Mouse (Mus musculus) mature B cell (primary cell): ENCODE data around the gene Bank1.
"Not testable (repeated sequence)": the region's sequence is repeated elsewhere in the genome, so short reads cannot be mapped to it uniquely, and the experiment has no call there.

Experiments
- in situ Hi-C: fragments of 300-500 bp; cut with MboI; formaldehyde crosslinking; loops from 2 replicates; pipeline ENCODE4 v1.14.3; 2019

The Bank1 gene

DNA sequence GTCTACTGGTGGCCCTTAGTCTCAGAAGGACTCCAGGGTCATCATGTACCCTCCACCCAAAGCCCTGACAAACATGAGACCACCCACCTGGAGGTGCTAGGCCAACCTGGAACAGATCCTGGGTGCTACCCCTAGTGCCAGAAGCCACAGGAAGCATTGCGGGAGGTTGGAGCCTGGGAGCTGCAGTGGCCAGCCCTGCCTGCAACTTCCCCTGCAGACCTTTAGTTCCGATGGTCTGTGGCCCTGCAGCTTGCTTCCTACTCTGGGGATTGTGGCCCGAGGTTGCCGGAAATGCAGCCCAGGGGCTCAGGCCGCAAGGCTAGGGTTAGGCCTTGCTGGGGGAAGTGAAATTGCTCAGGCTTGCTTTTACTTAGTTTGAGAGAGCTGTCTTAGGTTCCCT lies at the start of gene Bank1:
Gene Bank1, minus strand, starts transcription at position 284 of the 400 bp plus-strand sequence.
- in situ Hi-C loops, result no loop called here

DNA sequence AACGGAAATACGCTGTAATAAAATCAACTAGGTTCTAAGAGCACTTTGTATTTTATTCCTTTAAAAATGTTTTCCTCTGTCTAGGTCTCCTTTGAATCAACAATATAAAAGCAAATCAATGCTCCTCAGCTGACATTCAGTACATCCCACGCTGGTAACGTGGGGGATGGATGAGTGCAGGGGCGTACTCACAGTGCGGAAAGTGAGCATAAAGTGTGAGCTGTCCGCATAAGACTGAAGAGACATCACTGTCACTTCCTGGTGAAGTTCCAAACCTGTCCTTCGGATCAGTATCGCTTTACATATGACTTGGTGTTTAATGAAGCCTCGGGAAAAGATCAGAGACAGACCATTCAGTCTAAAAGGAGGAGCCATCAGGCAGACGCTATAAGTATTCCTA lies 44.0 kb upstream of the Bank1 start:
- in situ Hi-C loops, result no loop called here

DNA sequence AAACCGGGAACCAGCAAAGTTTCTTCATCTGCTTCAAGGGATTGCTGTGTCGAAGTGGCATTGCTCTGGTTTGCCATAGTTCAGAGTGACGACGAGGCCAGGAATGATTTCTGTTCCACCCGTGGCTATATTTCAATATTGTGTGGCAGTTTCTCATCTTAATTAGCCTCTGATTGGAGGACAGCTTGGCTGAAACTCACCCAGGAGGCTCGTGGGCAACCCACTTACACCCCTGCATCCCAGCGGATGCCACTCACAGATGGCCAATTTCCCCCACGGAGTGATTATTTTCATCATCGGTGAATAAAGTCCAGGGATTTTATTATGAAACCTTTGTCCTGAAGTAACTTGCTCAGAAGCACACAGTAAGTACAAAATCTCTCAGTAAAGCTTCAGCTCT lies 43.6 kb upstream of the Bank1 start:
- in situ Hi-C loops, result no loop called here

DNA sequence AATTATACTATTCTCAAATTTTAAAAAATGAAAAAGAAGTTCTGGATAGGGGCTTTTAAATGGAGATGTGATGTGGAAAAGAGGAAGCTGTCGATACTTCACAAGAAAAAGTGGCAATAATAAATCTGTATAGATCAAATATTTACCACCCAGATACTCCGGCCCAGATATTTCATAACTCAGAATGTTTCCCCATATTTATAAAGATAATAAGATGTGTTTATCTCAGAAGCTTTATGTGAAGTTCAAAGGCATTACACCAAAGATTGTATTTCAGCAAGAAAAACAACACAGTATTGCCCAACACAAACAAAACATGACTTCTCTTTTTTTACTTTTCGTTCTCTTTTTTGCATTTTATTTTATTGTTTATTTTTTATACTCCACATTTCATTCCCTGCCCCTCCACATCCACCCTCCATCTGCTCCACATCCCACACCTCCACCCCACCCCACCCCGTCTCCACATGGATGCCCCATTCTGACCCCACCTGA lies 42.7 kb upstream of the Bank1 start:
- in situ Hi-C loops, result no loop called here

DNA sequence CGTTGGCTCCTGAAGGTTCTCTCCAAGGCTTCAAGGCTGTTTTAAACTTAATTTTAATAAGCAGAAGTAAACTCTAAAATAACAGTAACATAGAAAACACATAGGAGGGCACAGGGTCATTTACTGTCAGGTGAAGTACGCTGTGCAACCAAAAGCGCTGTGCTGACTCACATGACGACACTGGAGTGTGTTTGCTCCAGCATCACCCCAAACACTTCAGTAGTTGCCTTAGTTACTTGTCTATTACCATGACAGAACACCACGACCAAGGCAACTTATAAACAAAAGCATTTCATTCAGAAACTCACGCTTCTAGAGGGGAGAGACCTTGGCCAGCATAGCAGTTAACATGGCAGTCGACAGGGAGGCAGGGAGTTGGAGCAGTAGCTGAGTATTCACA lies 23.8 kb upstream of the Bank1 start:
- in situ Hi-C loops, result no loop called here

DNA sequence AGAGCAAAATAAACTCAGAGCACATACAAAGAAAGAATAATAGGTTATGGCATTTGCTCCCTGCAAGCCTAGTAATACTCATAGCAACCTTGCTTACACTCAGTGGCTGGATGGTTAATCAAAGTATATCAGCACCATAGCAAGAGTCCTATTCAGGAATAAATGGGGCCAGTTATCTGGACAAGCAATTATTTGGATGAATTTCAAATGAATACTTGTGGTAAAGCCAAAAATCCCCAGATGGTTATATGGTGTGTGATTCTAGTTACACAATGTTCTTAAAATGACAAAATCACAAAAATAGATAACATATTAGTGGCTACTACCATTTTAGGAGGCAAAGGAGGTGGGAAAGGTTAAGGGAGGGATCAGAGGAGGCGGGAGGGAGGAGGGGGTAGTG lies 22.7 kb upstream of the Bank1 start:
- in situ Hi-C loops, result no loop called here

DNA sequence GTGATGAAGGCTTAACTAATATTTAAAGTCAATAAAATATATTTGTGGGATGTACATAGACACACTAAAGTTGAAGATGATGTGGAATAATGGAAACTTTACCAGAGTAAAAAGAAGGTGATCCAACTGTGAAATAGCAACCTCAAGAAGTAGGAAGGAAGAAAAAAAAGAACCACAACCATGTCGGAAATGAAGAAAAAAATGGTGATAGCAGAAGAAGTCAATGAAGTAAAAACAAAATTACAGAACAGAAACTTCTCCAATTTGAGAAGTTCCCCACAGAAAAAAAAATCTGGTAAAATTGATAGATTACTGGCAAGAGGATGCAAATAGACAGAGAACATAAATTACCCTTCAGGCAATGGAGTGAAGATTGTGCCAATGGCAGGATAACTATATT lies 21.4 kb upstream of the Bank1 start:
- in situ Hi-C loops, result no loop called here

DNA sequence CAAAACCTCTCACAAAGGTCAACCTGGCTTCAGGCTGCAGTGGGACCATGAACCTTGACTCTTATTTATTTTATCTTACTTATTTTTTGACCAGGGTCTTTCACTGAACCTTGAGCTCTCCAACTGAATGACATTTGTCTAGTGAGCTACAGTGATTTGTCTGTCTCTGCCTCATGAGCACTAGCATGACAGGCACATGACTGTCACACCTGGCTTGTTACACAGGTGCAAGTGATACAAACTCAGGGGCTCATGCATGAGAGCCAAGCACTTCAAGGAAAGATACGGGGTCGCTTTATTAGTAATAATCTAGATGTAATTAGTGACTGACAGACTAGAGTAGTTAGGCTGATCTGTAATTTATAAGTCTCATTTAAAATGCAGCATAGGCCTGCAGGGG lies 16.0 kb upstream of the Bank1 start:
- in situ Hi-C loops, result no loop called here

DNA sequence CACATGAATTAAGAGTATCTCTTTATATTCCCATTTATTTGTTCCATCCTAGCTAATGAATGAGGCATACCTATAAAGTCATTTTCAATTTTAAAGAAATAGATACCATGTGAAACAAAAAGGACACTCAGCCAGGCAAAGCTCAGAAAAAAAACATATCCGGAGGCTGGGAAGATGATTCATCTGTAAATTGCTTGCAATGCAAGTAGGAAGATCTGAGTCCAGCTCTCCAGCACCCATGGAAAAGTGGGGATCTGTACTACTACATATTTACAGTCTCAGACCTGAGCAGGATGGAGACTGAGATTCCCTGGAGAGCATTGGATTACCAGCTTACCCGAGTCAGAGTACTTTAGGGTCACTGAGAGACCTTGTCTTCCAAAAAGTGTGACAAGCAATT lies 14.0 kb upstream of the Bank1 start:
- in situ Hi-C loops, result no loop called here

DNA sequence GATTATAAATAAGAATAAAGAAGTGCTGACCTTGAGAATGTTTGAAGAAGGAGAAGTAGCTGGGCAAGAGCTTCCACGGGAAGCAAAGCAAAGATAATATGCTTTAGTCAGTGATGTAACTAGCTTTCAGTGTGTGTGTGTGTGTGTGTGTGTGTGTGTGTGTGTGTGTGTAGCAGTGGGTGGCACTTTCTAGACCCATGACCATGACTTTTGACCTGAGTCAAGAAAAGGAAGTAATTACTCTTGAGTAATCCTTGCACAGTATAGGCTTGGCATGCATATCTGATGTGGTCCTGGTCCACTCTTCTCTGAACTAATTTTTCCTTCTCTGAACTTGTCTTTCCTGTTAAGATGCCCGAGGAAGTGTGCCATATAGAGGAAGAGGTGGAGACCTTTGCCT lies 5.3 kb upstream of the Bank1 start:
- in situ Hi-C loops, result no loop called here

DNA sequence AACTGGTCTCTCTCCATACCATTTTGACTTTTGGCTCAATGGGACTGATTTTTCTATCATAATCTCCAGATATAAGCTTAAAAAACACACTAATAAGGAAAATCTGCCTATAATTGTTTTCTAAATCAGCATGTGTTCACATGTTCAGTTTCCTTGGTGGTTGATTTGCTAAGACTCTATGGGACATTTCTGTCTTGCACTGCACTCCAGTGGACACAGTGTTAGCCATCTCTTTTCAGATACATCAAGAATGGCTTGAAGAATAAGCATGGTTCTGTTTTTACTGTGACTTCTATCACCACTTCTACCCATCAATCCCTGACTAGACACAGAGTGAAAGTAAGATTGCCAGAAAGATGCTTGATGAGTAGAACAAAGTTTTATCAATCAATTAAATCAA lies 4.2 kb upstream of the Bank1 start:
- in situ Hi-C loops, result no loop called here

DNA sequence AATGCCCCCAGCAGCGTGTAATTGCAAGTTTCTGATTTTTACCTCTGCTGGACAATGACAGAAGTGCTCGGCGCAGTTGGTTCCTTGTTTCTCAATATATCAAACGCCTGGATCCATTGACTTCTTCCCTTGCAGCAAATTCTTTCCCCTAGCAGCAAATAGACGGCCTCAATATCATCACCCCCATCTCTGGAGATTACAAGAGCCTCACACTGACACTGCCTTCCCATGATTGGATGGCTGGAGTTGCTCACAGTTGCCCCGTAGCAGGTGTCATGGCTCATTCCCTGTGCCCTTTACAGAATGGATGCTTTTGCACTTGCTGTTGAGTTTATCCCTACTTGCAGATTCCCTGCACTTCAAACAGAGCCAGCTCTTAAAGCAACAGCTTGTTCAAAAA lies 3.3 kb upstream of the Bank1 start:
- in situ Hi-C loops, result no loop called here

DNA sequence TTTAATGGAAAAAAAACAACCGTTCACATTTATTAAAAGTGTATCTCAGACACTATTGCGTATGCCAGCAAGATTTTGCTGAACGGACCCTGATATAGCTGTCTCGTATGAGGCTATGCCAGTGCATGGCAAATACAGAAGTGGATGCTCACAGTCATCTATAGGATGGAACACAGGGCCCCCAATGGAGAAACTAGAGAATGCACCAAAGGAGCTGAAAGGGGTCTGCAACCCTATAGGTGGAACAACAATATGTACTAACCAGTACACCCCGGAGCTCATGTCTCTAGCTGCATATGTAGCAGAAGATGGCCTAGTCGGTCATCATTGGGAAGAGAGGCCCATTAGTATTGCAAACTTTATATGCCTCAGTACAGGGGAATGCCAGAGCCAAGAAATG lies 1.1 kb downstream of the Bank1 start:
- in situ Hi-C loops, result not testable (repeated sequence)

DNA sequence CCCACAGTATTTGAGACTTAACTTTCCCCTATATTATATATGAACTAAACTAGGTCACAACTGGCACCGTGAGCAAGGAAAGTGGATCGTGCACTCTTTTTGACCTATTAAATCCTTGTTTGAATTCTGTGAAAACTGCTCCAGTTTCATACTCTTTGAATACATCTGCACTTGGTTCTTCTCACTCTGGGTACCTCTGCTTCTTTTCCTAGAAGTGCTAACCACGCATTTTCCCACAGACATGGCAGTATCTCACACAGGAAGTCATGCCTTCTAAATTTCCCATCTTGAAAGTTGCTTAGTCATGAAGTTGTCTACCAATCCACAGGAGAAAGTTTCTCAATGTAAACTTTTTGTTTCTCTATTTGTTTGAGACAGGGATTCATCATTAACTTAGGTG lies 3.9 kb downstream of the Bank1 start:
- in situ Hi-C loops, result no loop called here

DNA sequence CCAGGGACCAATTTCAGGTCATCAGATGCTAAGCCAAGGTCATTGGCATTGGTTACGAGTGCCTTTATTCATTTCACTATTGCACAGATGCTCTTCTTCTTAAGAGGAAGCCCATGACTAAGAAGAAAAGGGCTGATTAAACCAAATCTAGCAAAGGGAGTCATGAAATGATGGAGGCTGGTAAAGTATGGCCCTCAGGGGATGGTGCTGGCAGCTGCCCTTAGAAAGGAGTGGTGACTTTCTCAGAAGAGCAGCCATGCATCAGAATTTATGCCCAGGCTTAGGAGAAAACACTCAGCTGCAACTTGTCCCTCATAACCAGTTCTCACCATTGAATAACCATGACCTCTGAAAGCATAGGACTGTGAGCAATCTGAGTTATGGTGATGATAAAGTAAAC lies 17.4 kb downstream of the Bank1 start:
- in situ Hi-C loops, result no loop called here

DNA sequence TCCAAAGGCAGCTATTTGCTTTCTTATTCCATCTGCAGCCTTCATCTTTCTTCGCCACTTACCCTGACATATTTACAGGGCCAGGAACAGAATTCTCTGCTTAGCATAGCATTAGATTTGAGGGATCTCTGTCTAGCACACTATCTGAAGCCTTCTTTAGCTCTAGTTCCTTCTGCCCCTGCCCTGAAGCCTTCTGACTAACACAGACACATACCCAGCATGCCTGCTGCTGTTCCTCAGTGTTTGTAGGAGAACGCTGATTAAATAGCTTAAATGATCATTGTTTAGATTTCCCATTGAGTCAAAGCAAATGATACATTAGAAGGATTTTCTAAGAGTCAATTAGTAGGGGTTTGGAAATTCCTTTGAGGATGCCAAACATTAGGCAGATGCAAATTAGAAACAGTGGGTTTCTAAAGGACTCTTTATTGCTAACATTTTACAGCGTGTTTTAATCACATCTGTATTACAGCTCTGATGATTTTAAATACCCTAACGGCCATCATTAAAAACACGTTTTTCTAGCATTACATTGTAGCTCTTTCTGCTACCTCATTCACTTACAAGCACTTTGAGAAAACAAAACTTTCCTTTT lies 19.2 kb downstream of the Bank1 start:
- in situ Hi-C loops, result no loop called here

DNA sequence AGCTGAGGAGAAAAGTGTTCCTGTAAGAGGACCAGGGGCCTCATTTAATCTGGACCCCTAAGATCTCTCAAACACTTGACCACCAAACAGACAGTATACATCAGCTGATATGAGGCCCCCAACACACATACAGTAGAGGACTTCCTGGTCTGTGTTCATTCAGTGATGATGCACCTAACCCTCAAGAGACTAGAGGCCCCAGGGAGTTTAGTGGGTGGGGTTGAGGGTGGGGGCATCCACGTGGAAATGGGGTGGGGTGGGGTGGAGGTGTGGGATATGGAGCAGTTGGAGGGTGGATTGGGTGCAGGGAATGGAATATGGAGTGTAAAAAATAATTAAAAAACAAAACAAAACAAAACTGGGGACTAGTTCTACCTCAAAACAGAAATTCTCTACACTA lies 23.3 kb downstream of the Bank1 start:
- in situ Hi-C loops, result no loop called here

DNA sequence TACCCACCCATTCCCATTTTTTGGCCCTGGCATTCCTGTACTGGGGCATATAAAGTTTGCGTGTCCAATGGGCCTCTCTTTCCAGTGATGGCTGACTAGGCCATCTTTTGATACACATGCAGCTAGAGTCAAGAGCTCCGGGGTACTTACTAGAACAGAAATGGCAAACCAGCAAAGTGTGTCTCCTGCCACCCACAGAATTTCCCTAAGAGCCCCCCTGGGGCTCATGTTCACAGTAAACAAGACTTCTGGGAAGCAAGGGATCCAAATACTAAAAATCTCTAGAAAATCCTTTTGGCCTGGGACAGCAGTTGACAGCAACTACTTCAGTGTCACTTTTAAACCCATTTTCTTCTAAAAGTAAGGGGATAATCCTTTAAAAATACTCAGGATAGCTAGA lies 25.1 kb downstream of the Bank1 start:
- in situ Hi-C loops, result not testable (repeated sequence)

DNA sequence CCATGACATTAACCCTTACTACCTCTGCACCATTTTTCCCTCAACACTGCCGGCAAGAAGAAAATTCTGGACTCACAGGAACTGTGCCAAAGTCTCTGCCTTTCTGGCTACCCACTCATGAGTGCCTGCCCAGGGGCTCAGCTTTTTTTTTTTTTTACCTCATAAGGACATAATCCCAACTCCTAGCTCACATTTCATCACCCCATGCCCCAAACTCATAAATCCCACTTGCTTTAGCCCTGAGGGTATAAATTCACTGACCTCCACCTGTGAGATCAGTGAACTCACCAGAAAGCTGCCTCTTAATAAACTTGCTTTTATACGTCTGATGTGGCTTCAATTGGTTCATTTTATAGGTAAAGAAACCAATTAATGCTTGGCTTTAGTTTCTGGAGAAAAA lies 28.5 kb downstream of the Bank1 start:
- in situ Hi-C loops, result no loop called here

DNA sequence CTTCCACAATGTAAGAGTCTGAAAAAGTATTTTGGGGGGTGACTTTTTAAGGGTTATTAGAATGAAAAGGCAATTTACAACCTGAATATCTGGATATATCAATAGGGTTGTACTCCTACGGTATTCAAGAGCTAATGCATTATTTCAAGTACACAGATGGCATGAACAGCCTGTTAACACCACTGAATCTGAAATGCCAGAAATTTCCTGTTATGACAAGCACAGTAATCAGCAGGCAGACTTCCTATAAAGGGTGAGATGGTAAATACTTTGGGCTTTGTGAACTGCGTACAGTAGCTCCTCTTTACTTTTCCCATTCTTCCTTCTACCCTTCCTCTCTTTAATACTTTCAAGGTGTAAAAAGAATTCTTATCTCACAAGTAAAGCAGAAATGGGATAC lies 30.6 kb downstream of the Bank1 start:
- in situ Hi-C loops, result no loop called here

DNA sequence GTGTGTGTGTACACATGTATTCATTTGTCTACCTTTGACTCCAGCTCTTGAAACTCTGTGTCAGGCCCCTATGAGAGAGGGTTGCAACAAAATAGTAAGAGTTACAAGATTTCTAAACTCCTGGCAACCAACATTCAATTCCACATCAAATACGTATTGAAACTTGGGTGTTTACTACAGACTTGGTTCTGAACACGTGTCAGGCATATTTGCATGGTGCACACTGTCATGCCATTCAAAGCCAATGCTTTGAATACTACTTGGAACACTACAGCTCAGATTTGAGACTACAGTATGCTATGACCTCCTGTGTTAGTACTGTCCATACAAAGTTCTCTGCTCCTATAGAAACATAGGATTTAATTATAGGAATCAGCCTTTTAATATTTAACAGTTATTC lies 38.0 kb downstream of the Bank1 start:
- in situ Hi-C loops, result no loop called here

DNA sequence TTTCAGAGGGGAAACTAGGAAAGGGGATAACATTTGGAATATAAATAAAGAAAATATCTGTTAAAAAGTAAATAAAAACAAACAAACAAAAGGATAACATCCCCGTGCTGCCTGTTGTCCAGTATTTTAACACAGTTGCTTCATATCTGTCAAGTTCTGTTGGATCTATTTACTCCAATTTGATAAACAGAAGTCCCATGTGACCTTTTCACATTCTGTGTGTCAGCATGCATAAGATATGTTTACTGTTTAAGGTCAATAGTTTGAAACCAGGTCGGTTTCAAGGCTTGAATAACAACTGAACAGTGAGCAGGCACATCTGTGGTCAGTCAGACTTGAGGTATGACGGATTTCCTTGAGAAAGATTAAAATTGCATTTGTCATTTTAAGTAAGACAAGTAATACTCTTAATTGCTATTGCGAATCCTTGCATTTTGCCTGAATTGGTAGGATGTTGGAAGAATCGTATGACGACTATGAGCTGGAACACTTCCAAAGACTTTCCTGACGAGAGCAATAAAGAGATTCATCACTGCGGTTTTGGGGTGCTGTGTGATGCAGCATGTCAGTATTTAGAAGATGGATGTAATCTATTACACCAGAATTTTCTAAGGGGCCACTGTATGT lies 60.8 kb downstream of the Bank1 start:
- in situ Hi-C loops, result no loop called here

DNA sequence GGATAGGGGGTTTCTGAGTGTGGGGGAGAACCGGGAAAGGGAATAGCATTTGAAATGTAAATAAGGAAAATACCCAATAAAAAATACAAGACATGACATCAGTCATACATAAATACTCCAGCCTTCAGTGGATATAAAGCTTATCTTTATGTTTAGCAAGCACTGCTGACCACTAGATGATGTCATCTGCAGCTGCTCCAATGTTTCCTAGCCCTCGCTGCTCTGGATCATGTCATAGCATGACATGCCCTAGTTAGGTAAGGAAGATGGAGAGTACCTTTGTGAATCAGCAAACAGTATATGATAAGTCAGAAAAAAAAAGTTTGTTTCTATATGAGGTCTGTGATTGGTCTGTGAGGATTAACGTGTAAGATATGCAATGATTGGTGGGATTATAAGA lies 68.1 kb downstream of the Bank1 start:
- in situ Hi-C loops, result no loop called here

DNA sequence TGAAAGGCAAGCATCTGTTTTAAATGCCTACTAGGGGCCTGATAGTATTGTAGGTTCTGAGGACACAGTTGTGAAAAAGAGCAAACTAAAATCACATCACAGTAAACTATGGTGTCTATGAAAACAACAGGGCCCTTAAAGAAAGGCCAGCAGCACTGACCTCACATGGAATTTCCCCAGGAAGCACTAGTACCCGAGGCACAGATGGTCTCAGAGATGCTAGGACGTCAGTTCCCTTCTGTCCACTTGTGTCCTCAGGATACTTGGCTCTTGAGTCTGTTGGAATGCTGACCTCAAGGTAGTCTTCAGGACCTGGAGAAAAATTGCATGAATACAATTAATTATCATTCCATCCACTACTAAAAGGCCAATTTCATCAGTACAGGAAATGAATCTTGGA lies 71.2 kb downstream of the Bank1 start:
- in situ Hi-C loops, result no loop called here
